Mouse (Mus musculus) midbrain, embryonic 16.5 days (tissue): ENCODE results near the gene Nxn. TPM values are rescaled to one million over a fixed set of nuclear protein-coding genes. Genes with fewer than 3 reads are reported as not detected.
A peak's percentile ranks its signal among the peaks of the same experiment; 100 is the strongest.

Experiments
- ATAC-seq: fragments of 200-750 bp; cut with Nextera tagmentation; 2 replicates; pipeline ENCODE4 v1.8.0; 2017; ENCODE audit warnings: moderate TSS enrichment
- H3K27ac ChIP-seq: fragments of 300-500 bp; sonication (generic); 2 replicates; pipeline ENCODE4 v1.5.1; 2014; ENCODE audit warnings: mild to moderate bottlenecking, low read length, mixed read lengths
- H3K27me3 ChIP-seq: fragments of 300-500 bp; sonication (generic); 2 replicates; pipeline ENCODE4 v1.6.1; 2014; ENCODE audit warnings: low read depth, low read length, mixed read lengths; ENCODE audit not compliant: control insufficient read depth, insufficient read depth
- H3K36me3 ChIP-seq: fragments of 300-500 bp; sonication (generic); 2 replicates; pipeline ENCODE4 v1.6.1; 2014; ENCODE audit warnings: mild to moderate bottlenecking, low read length, moderate library complexity, mixed read lengths; ENCODE audit not compliant: control insufficient read depth, insufficient read depth
- H3K4me1 ChIP-seq: fragments of 300-500 bp; sonication (generic); 2 replicates; pipeline ENCODE4 v1.6.1; 2014; ENCODE audit warnings: mild to moderate bottlenecking, low read length, mixed read lengths; ENCODE audit not compliant: control insufficient read depth, insufficient read depth
- H3K4me2 ChIP-seq: fragments of 300-500 bp; sonication (generic); 2 replicates; pipeline ENCODE4 v1.6.1; 2014; ENCODE audit warnings: mild to moderate bottlenecking, low read length, mixed read lengths
- H3K4me3 ChIP-seq: fragments of 300-500 bp; sonication (generic); 2 replicates; pipeline ENCODE4 v1.5.1; 2014; ENCODE audit warnings: low read depth, mild to moderate bottlenecking, low read length, moderate library complexity, mixed read lengths
- H3K9ac ChIP-seq: fragments of 300-500 bp; sonication (generic); 2 replicates; pipeline ENCODE4 v1.6.1; 2014; ENCODE audit warnings: low read depth, low read length, mixed read lengths
- H3K9me3 ChIP-seq: fragments of 300-500 bp; sonication (generic); replicated peaks from 2 replicates; pipeline ENCODE4 v1.6.1; 2014; ENCODE audit warnings: mild to moderate bottlenecking, low read length, mixed read lengths; ENCODE audit not compliant: control insufficient read depth, poor library complexity, severe bottlenecking
- whole genome bisulfite sequencing: fragments of 180-500 bp; shearing (Covaris S2); extraction: QIAGEN DNeasy Blood & Tissue Kit; methylation state at CpG from one replicate; pipeline ENCODE4 v1.1.7; 2014; 5-methylcytosine and 5-hydroxymethylcytosine counted together
- polyA plus RNA-seq: library from polyadenylated mRNA; unstranded; fragments of >200 nt; fragmentation: Nextera tagmentation; extraction: Ambion mirVana; gene quantifications from 2 replicates; pipeline ENCODE4 v1.2.1, GENCODE M21; 2015

The Nxn gene
- polyA plus RNA-seq, 1 experiment from 2014 or later = 16.3 TPM

- no peaks in the 10 kb centered on the region for H3K27me3 ChIP-seq
- no peaks in the 10 kb centered on the region for H3K4me1 ChIP-seq
- H3K4me2 ChIP-seq = no peak overlapping the region
- ATAC-seq = no peak
- H3K9ac ChIP-seq = no peak overlapping the region
- 57% methylated on average over 4 of the region's 4 CpGs for WGBS
- peaks cover 22% of the 10 kb centered on the region for H3K36me3 ChIP-seq
- peak overlapping the region; percentile 30; the same call in 1 of the 2 replicates for H3K27ac ChIP-seq
- no peak overlapping the region for H3K4me3 ChIP-seq
- H3K9me3 ChIP-seq = no peaks in the 10 kb centered on the region
These were observed 30.1 kb upstream of the Nxn start for GRCm38 (mm10) chr11:76429046-76429445.

GRCm38 (mm10) chr11:76427781-76428180, 28.8 kb upstream of the Nxn start:
- ATAC-seq = no peak
- Histone ChIP-seq H3K4me3 (no peak overlapping the region), H3K9ac (no peak overlapping the region), H3K9me3 (no peaks in the 10 kb centered on the region), H3K4me1 (no peaks in the 10 kb centered on the region), H3K4me2 (no peak overlapping the region), H3K27ac (no peak overlapping the region), H3K27me3 (no peaks in the 10 kb centered on the region), H3K36me3 (peaks cover 28% of the 10 kb centered on the region)
- 79% methylated on average over 3 of the region's 3 CpGs for WGBS

GRCm38 (mm10) chr11:76425749-76426148, 26.8 kb upstream of the Nxn start:
- no peak for ATAC-seq
- no peak overlapping the region for H3K9ac ChIP-seq
- H3K27me3 ChIP-seq = no peaks in the 10 kb centered on the region
- no peaks in the 10 kb centered on the region for H3K9me3 ChIP-seq
- 85% methylated on average over 6 of the region's 6 CpGs for WGBS
- no peak overlapping the region for H3K27ac ChIP-seq
- no peaks in the 10 kb centered on the region for H3K4me1 ChIP-seq
- H3K36me3 ChIP-seq = peaks cover 31% of the 10 kb centered on the region
- H3K4me2 ChIP-seq = no peak overlapping the region
- no peak overlapping the region for H3K4me3 ChIP-seq

GRCm38 (mm10) chr11:76420896-76421295, 22.0 kb upstream of the Nxn start:
- Histone ChIP-seq H3K4me3 (no peak overlapping the region), H3K27me3 (no peaks in the 10 kb centered on the region), H3K36me3 (peaks cover 65% of the 10 kb centered on the region), H3K9me3 (no peaks in the 10 kb centered on the region), H3K9ac (no peak overlapping the region), H3K27ac (no peak overlapping the region), H3K4me1 (no peaks in the 10 kb centered on the region), H3K4me2 (no peak overlapping the region)
- ATAC-seq = no peak
- WGBS = 71% methylated on average over 4 of the region's 4 CpGs

- no peaks in the 10 kb centered on the region for H3K27me3 ChIP-seq
- no peaks in the 10 kb centered on the region for H3K9me3 ChIP-seq
- WGBS = 66% methylated on average over 4 of the region's 4 CpGs
- H3K4me2 ChIP-seq = no peak overlapping the region
- H3K4me1 ChIP-seq = no peaks in the 10 kb centered on the region
- no peak for ATAC-seq
- H3K27ac ChIP-seq = no peak overlapping the region; the same call in 1 of the 2 replicates
- H3K36me3 ChIP-seq = peaks cover 70% of the 10 kb centered on the region
- H3K9ac ChIP-seq = no peak overlapping the region
- H3K4me3 ChIP-seq = no peak overlapping the region
These were observed 20.2 kb upstream of the Nxn start for GRCm38 (mm10) chr11:76419179-76419578.

- no peak overlapping the region for H3K4me2 ChIP-seq
- no peak overlapping the region for H3K9ac ChIP-seq
- H3K4me1 ChIP-seq = no peaks in the 10 kb centered on the region
- H3K27ac ChIP-seq = no peak overlapping the region; the same call in 1 of the 2 replicates
- no peak for ATAC-seq
- WGBS = 79% methylated on average over 8 of the region's 8 CpGs
- H3K36me3 ChIP-seq = peaks cover 65% of the 10 kb centered on the region
- no peaks in the 10 kb centered on the region for H3K9me3 ChIP-seq
- H3K4me3 ChIP-seq = no peak overlapping the region
- no peaks in the 10 kb centered on the region for H3K27me3 ChIP-seq
These were observed 19.5 kb upstream of the Nxn start for GRCm38 (mm10) chr11:76418423-76418822.

- Histone ChIP-seq H3K4me2 (no peak overlapping the region), H3K36me3 (peaks cover 51% of the 10 kb centered on the region), H3K4me1 (no peaks in the 10 kb centered on the region), H3K27ac (no peak overlapping the region), H3K4me3 (no peak overlapping the region), H3K9me3 (no peaks in the 10 kb centered on the region), H3K9ac (no peak overlapping the region), H3K27me3 (no peaks in the 10 kb centered on the region)
- 83% methylated on average over 2 of the region's 2 CpGs for WGBS
- ATAC-seq = no peak
These were observed 17.0 kb upstream of the Nxn start for GRCm38 (mm10) chr11:76415985-76416384.

GRCm38 (mm10) chr11:76415001-76415400, 16.1 kb upstream of the Nxn start:
- no peak overlapping the region for H3K27ac ChIP-seq
- H3K4me3 ChIP-seq = no peak overlapping the region
- no peak for ATAC-seq
- H3K4me1 ChIP-seq = no peaks in the 10 kb centered on the region
- no peak overlapping the region for H3K4me2 ChIP-seq
- no peaks in the 10 kb centered on the region for H3K9me3 ChIP-seq
- peaks cover 48% of the 10 kb centered on the region for H3K36me3 ChIP-seq
- H3K9ac ChIP-seq = no peak overlapping the region
- 92% methylated on average over 4 of the region's 4 CpGs for WGBS
- no peaks in the 10 kb centered on the region for H3K27me3 ChIP-seq

GRCm38 (mm10) chr11:76413202-76413601, 14.3 kb upstream of the Nxn start:
- Histone ChIP-seq H3K4me1 (no peaks in the 10 kb centered on the region), H3K9me3 (no peaks in the 10 kb centered on the region), H3K27me3 (no peaks in the 10 kb centered on the region), H3K36me3 (peaks cover 31% of the 10 kb centered on the region), H3K27ac (no peak overlapping the region), H3K4me3 (no peak overlapping the region), H3K4me2 (no peak overlapping the region), H3K9ac (no peak overlapping the region)
- ATAC-seq = no peak
- 88% methylated on average over 4 of the region's 4 CpGs for WGBS
